Mouse (Mus musculus): ENCODE measurements at regions not wholly inside any gene's neighbourhood (a gene's known extent, or its start where the extent isn't known, plus 50 kb on each side); places are given as distances from the start of the nearest gene placed in this dataset.
"Not testable (repeated sequence)": the region's sequence is repeated elsewhere in the genome, so short reads cannot be mapped to it uniquely, and the experiment has no call there.

GRCm38 (mm10) chr6:117700286-117700685, 140.7 kb upstream of the Zfp637 start:
- no peaks in the 10 kb centered on the region for H3K36me3 ChIP-seq (ENCODE audit: control insufficient read depth, insufficient read depth, low read length)
- H3K9ac ChIP-seq (ENCODE audit: low read length) = no peak overlapping the region
- H3K27ac ChIP-seq (replicated peaks; ENCODE audit: low read depth, low read length) = no peak overlapping the region
- no peaks in the 10 kb centered on the region for H3K9me3 ChIP-seq (ENCODE audit: control insufficient read depth, low read length)
- DNase-seq (ENCODE audit: low spot score) (no peak), ATAC-seq (ENCODE audit: insufficient number of reproducible peaks, low FRiP score, low TSS enrichment, low read depth) (no peak)
- no peak overlapping the region for H3K4me3 ChIP-seq (ENCODE audit: low read depth, low read length)
- H3K4me1 ChIP-seq (ENCODE audit: control insufficient read depth, insufficient read depth, low read length) = no peaks in the 10 kb centered on the region; the same call in 1 of the 2 replicates
- H3K4me2 ChIP-seq (ENCODE audit: low read depth, severe bottlenecking) = no peak overlapping the region
- WGBS = 82% methylated on average over 5 of the region's 5 CpGs
- H3K27me3 ChIP-seq (ENCODE audit: control insufficient read depth, insufficient read depth, low read length) = no peaks in the 10 kb centered on the region

GRCm38 (mm10) chr6:117701547-117701946, 139.4 kb upstream of the Zfp637 start:
- H3K4me2 ChIP-seq (ENCODE audit: low read depth, severe bottlenecking) = no peak overlapping the region
- no peak overlapping the region for H3K4me3 ChIP-seq (ENCODE audit: low read depth, low read length)
- H3K27me3 ChIP-seq (ENCODE audit: control insufficient read depth, insufficient read depth, low read length) = no peaks in the 10 kb centered on the region
- H3K9me3 ChIP-seq (ENCODE audit: control insufficient read depth, low read length) = no peaks in the 10 kb centered on the region
- 94% methylated on average over 5 of the region's 5 CpGs for WGBS
- H3K36me3 ChIP-seq (ENCODE audit: control insufficient read depth, insufficient read depth, low read length) = no peaks in the 10 kb centered on the region
- no peak overlapping the region for H3K9ac ChIP-seq (ENCODE audit: low read length)
- ATAC-seq (ENCODE audit: insufficient number of reproducible peaks, low FRiP score, low TSS enrichment, low read depth) (no peak), DNase-seq (ENCODE audit: low spot score) (no peak)
- no peak overlapping the region for H3K27ac ChIP-seq (replicated peaks; ENCODE audit: low read depth, low read length)
- H3K4me1 ChIP-seq (ENCODE audit: control insufficient read depth, insufficient read depth, low read length) = no peaks in the 10 kb centered on the region; the same call in 1 of the 2 replicates

- Histone ChIP-seq H3K4me1 (ENCODE audit: control insufficient read depth, insufficient read depth, low read length) (peaks cover 4% of the 10 kb centered on the region; the same call in 1 of the 2 replicates), H3K27me3 (ENCODE audit: control insufficient read depth, insufficient read depth, low read length) (no peaks in the 10 kb centered on the region), H3K4me3 (ENCODE audit: low read depth, low read length) (no peak overlapping the region), H3K4me2 (ENCODE audit: low read depth, severe bottlenecking) (no peak overlapping the region), H3K27ac (replicated peaks; ENCODE audit: low read depth, low read length) (no peak overlapping the region), H3K9ac (ENCODE audit: low read length) (no peak overlapping the region), H3K9me3 (ENCODE audit: control insufficient read depth, low read length) (no peaks in the 10 kb centered on the region), H3K36me3 (ENCODE audit: control insufficient read depth, insufficient read depth, low read length) (no peaks in the 10 kb centered on the region)
- no peak for DNase-seq (ENCODE audit: low spot score)
- WGBS = 71% methylated on average over 2 of the region's 2 CpGs
- no peak for ATAC-seq (ENCODE audit: insufficient number of reproducible peaks, low FRiP score, low TSS enrichment, low read depth)
These were observed 135.0 kb upstream of the Zfp637 start for GRCm38 (mm10) chr6:117706006-117706405.

GRCm38 (mm10) chr6:117709212-117709611, 131.8 kb upstream of the Zfp637 start:
- Histone ChIP-seq H3K9ac (ENCODE audit: low read length) (no peak overlapping the region), H3K36me3 (ENCODE audit: control insufficient read depth, insufficient read depth, low read length) (no peaks in the 10 kb centered on the region), H3K4me3 (ENCODE audit: low read depth, low read length) (no peak overlapping the region), H3K9me3 (ENCODE audit: control insufficient read depth, low read length) (no peaks in the 10 kb centered on the region), H3K4me1 (ENCODE audit: control insufficient read depth, insufficient read depth, low read length) (peaks cover 4% of the 10 kb centered on the region; the same call in 1 of the 2 replicates), H3K4me2 (ENCODE audit: low read depth, severe bottlenecking) (no peak overlapping the region), H3K27me3 (ENCODE audit: control insufficient read depth, insufficient read depth, low read length) (no peaks in the 10 kb centered on the region), H3K27ac (replicated peaks; ENCODE audit: low read depth, low read length) (no peak overlapping the region)
- ATAC-seq (ENCODE audit: insufficient number of reproducible peaks, low FRiP score, low TSS enrichment, low read depth) (no peak), DNase-seq (ENCODE audit: low spot score) (no peak)
- WGBS = 53% methylated on average over 3 of the region's 3 CpGs

GRCm38 (mm10) chr6:117715056-117715777, 125.8 kb upstream of the Zfp637 start:
- 75% methylated on average over 6 of the region's 6 CpGs for WGBS
- H3K27me3 ChIP-seq (ENCODE audit: control insufficient read depth, insufficient read depth, low read length) = no peaks in the 10 kb centered on the region
- H3K4me3 ChIP-seq (ENCODE audit: low read depth, low read length) = no peak overlapping the region
- no peaks in the 10 kb centered on the region for H3K9me3 ChIP-seq (ENCODE audit: control insufficient read depth, low read length)
- no peak overlapping the region for H3K9ac ChIP-seq (ENCODE audit: low read length)
- ATAC-seq (ENCODE audit: insufficient number of reproducible peaks, low FRiP score, low TSS enrichment, low read depth) = no peak
- no peak for DNase-seq (ENCODE audit: low spot score)
- H3K4me2 ChIP-seq (ENCODE audit: low read depth, severe bottlenecking) = no peak overlapping the region
- no peak overlapping the region for H3K27ac ChIP-seq (replicated peaks; ENCODE audit: low read depth, low read length)
- no peaks in the 10 kb centered on the region for H3K36me3 ChIP-seq (ENCODE audit: control insufficient read depth, insufficient read depth, low read length)
- no peaks in the 10 kb centered on the region for H3K4me1 ChIP-seq (ENCODE audit: control insufficient read depth, insufficient read depth, low read length)

- not testable (repeated sequence) for H3K27ac ChIP-seq (replicated peaks; ENCODE audit: low read depth, low read length); H3K9ac ChIP-seq (ENCODE audit: low read length); ATAC-seq (ENCODE audit: insufficient number of reproducible peaks, low FRiP score, low TSS enrichment, low read depth); H3K36me3 ChIP-seq (ENCODE audit: control insufficient read depth, insufficient read depth, low read length); H3K4me1 ChIP-seq (ENCODE audit: control insufficient read depth, insufficient read depth, low read length); H3K27me3 ChIP-seq (ENCODE audit: control insufficient read depth, insufficient read depth, low read length); DNase-seq (ENCODE audit: low spot score); H3K4me3 ChIP-seq (ENCODE audit: low read depth, low read length); H3K9me3 ChIP-seq (ENCODE audit: control insufficient read depth, low read length); H3K4me2 ChIP-seq (ENCODE audit: low read depth, severe bottlenecking)
- 95% methylated on average over 6 of the region's 40 CpGs for WGBS
These were observed 124.6 kb upstream of the Zfp637 start for GRCm38 (mm10) chr6:117716422-117716821.

- H3K9ac ChIP-seq (ENCODE audit: low read length); ATAC-seq (ENCODE audit: insufficient number of reproducible peaks, low FRiP score, low TSS enrichment, low read depth); DNase-seq (ENCODE audit: low spot score); H3K9me3 ChIP-seq (ENCODE audit: control insufficient read depth, low read length); H3K4me1 ChIP-seq (ENCODE audit: control insufficient read depth, insufficient read depth, low read length); H3K27ac ChIP-seq (replicated peaks; ENCODE audit: low read depth, low read length); H3K27me3 ChIP-seq (ENCODE audit: control insufficient read depth, insufficient read depth, low read length); H3K4me2 ChIP-seq (ENCODE audit: low read depth, severe bottlenecking); H3K36me3 ChIP-seq (ENCODE audit: control insufficient read depth, insufficient read depth, low read length); H3K4me3 ChIP-seq (ENCODE audit: low read depth, low read length): not testable (repeated sequence)
These were observed 88.6 kb upstream of the Zfp637 start for GRCm38 (mm10) chr6:117752338-117752737.

GRCm38 (mm10) chr6:117755682-117756081, 85.3 kb upstream of the Zfp637 start:
- H3K27me3 ChIP-seq (ENCODE audit: control insufficient read depth, insufficient read depth, low read length); H3K4me2 ChIP-seq (ENCODE audit: low read depth, severe bottlenecking); H3K9me3 ChIP-seq (ENCODE audit: control insufficient read depth, low read length); DNase-seq (ENCODE audit: low spot score); H3K9ac ChIP-seq (ENCODE audit: low read length); H3K4me3 ChIP-seq (ENCODE audit: low read depth, low read length); H3K4me1 ChIP-seq (ENCODE audit: control insufficient read depth, insufficient read depth, low read length); H3K36me3 ChIP-seq (ENCODE audit: control insufficient read depth, insufficient read depth, low read length); ATAC-seq (ENCODE audit: insufficient number of reproducible peaks, low FRiP score, low TSS enrichment, low read depth); H3K27ac ChIP-seq (replicated peaks; ENCODE audit: low read depth, low read length): not testable (repeated sequence)
- 92% methylated on average over 2 of the region's 2 CpGs for WGBS

GRCm38 (mm10) chr6:117756176-117756575, 84.8 kb upstream of the Zfp637 start:
- H3K9me3 ChIP-seq (ENCODE audit: control insufficient read depth, low read length) = no peaks in the 10 kb centered on the region
- WGBS = 71% methylated on average over 9 of the region's 9 CpGs
- H3K27ac ChIP-seq (replicated peaks; ENCODE audit: low read depth, low read length) = no peak overlapping the region
- no peaks in the 10 kb centered on the region for H3K36me3 ChIP-seq (ENCODE audit: control insufficient read depth, insufficient read depth, low read length)
- H3K4me3 ChIP-seq (ENCODE audit: low read depth, low read length) = no peak overlapping the region
- H3K9ac ChIP-seq (ENCODE audit: low read length) = no peak overlapping the region
- no peak for DNase-seq (ENCODE audit: low spot score)
- no peaks in the 10 kb centered on the region for H3K4me1 ChIP-seq (ENCODE audit: control insufficient read depth, insufficient read depth, low read length)
- H3K27me3 ChIP-seq (ENCODE audit: control insufficient read depth, insufficient read depth, low read length) = no peaks in the 10 kb centered on the region
- H3K4me2 ChIP-seq (ENCODE audit: low read depth, severe bottlenecking) = no peak overlapping the region
- no peak for ATAC-seq (ENCODE audit: insufficient number of reproducible peaks, low FRiP score, low TSS enrichment, low read depth)

Data from limb, embryonic 11.5 days (tissue).